Mouse (Mus musculus) retina, postnatal 1 day (tissue): Measurements from ENCODE around the gene Zfp28.

Experiments used
- DNase-seq: peaks from one replicate; pipeline ENCODE4 v3.0.0-alpha.2; 2012

The Zfp28 gene

DNA sequence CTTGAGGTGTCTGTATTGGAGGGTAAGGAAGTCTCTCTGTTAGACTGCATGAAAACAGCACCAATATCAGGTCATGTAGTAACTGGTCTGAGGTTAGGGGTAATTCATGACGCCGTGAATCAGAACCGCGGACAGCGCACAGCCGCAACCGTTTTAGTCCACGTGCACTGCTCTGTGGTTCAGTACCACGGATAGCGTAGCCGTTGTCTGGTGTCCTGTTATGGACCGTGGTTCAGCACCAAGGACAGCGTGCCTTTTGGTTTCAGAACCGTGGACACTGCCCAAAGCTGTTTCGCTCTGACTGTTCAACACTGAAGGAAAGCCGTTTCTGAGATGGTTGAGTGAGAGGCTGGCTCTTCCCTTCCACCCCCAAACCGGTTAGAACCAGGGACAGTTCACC lies 26.9 kb downstream of the Zfp28 start, which contains the start of gene Gm20715:
TSS of gene Gm20715 (plus strand) at position 235 of the 400 bp plus-strand sequence.
- peak; percentile 92 for DNase-seq

DNA sequence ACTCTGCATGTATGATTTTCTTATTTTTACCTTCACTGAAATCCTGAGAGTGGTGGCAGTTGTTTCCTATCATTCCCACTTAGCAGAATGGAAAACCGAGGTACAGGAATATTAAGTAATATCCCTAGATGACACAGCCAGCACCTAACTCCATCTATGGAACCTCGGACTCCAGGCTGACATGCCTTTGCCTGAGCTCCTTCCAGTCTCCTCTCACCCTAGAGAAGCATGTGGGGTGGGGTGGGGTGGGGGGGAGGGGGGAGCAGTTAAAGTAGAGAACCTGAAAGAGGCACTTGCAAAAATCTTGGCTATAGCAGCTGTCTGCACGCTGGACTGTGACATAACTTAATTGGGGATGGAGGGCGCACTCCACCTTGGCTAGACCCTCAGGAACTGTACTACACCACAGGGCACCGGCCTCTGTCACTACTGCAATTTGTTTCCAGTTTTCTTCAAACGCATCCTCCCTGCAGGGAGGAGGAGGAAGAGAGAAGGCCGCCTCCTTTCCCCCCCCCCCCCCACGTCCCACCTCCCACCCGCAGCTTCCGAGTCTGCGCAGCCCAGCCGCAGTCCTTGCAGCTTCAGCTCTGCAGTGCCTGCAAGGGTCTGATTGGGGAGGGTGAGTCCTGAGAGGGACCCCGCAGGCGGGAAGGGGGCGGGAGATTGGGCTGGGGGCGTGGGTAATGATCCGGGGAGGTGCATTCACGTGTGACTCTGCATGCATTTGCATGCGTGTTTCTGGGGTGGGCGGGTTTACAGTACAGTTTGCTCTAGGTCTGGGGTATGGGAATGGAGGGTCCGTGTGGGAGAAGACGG lies 31.7 kb downstream of the Zfp28 start:
- DNase-seq = peak; percentile 43

DNA sequence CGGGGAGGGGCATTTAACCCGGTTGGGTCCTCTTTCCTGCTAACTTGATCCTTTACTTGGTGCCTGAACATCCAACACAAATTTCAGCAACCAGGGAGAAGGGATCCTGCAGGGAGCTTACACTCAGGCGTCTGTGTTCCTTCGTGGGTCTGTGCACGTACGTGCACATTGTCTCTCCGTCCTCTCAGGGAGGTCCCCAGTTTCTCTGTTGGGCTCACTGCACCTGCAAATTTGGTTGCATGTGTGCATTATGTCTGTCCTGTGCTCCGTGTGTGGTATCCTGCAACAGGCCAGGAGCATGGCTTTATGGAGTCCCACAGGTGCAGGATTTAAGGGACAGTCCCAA lies 32.3 kb downstream of the Zfp28 start:
- DNase-seq = no peak

DNA sequence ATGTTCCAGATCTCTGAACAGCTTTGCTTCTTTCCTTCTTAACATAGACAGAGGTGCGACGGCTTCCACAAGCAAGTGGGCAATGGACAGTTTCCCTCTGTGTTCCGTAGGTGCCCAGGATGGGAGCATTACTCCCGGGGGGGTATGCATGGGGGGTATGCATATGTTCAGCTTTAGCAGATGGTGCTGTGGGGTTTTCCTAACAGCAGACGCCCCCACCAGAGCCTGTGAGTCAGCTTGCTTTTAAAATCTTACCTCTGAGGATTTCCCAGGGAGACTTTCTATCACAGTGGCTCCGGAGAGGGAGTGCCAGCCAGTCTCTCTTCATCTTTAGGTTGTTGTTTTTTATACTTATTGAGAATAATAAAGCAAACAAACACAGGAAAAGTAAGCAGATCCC lies 36.8 kb downstream of the Zfp28 start:
- DNase-seq = no peak

DNA sequence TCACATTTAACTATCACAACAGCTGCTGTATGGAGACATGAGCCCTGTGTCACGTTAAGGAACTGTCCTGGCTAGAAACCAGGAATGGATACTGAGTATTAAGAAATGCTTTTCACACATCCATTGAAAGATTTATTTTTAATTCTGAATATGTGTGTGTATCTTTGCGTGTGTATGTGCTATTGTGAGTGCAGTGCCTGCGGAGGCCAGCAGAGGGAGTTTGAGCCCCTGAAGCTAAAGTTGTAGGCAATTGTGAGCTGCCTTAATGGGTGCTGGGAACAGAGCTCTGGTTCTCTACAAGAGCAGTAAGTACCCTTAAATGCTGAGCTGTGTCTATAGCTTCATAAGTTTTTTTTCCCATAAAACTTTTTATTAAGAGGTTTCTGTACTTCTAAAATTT lies 46.3 kb downstream of the Zfp28 start:
- DNase-seq = no peak

DNA sequence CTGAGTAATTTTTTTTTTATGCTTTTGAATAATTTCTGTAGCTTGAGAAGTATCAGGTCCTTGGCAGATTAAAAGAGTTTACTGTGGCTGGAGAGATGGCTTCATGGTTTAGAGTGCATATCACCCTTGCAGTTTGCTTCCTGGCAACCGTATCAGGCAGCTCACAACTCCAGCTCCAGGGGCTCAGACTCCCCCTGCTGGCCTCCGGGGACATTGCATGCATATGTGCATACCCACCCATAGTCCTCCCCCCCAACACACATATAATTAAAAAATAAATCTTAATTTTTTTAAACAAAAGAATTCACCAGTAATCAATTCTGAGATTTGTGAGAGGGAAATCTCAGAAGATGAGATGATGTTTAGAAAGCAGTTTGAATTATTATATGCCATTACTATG lies 47.2 kb downstream of the Zfp28 start:
- peak; percentile 30 for DNase-seq

DNA sequence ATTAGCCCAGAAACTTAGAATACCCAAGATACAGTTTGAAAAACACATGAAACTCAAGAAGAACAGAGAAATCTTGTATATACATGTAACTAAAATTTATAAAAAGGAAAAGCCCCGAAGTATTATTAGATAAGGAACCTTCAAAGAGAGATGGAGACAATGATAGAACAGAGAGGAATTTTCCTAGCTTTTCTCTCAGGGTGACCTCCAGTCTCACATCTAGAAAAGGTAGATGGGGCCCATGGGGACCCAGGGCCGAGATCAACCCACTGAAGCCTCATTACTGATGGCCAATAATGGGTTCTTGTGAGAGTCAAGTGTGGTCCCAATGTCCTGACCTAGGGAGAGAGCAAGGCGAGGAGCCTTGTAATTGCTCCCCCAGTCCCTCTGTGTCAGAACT lies 55.3 kb downstream of the Zfp28 start, which contains the start of gene Olfr1344:
TSS of gene Olfr1344 (plus strand) at position 301 of the 400 bp plus-strand sequence.
- no peak for DNase-seq

DNA sequence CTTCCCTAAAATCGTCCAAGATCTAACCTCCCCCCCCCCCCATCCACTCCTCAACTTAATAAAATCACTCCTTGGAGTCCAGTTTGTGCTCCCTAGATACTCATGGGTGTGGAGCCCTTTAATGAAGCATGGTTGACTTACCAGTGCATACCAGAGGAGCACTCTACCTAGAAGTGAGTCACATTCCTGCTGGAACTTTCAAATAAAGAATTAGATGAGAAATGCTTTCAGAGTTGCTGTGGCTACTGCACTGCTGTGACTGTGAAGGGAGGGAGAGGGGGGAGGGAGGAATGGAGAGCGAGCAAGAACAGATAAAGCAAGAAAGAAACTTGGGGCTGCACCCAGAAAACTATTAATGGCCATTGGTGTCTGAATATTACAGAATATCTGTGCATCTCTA lies 58.1 kb downstream of the Zfp28 start:
- DNase-seq = no peak
